Mouse (Mus musculus): ENCODE measurements around the gene Fry. TPM values are rescaled to one million over a fixed set of nuclear protein-coding genes. Genes with fewer than 3 reads are reported as not detected.

The Fry gene
- polyA plus RNA-seq, 1 experiment from 2014 or later: 51.4 TPM

DNA sequence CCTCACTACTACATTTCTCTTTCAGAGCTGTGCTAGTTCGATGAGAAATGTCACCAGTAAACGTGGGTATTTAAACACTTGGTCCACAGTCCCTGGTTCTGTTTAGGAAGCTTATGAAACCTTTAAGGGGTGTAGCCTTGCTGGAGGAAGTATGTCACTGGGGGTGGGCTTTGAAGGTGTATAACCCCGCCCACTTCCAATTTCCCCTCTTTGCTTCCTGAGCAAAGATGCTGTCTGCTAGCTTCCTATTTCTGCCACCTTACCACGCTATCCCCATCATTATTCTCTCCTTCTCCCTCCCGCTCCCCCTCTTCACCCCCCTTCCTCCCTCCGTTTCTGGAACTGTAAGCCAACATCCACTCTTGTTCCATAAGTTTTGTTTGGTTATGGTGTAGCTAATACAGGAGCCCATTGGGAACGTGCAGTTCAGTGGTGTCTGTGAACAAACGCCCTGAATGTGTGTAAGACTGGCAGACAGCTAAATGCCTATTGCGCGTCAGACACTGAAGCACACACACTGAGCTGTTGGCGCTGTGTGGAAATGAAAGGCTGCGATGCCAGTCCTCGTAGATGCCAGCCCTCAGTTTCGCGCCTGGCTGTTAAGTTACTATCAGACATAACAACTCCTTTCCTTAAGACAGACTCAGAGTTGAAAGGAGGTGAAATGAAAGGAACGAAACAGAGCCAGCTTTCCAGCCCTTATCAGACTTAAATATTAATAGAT is 37.8 kb downstream of the Fry start:
- H3K9ac ChIP-seq (replicated peaks): no peak overlapping the region
- no peaks in the 10 kb centered on the region for H3K27me3 ChIP-seq (replicated peaks)
- no peak overlapping the region for H3K27ac ChIP-seq (replicated peaks)
- H3K36me3 ChIP-seq: no peaks in the 10 kb centered on the region
- peaks cover 11% of the 10 kb centered on the region for H3K4me1 ChIP-seq
- H3K4me3 ChIP-seq (replicated peaks): no peak overlapping the region
- H3K9me3 ChIP-seq (replicated peaks): no peaks in the 10 kb centered on the region
- no peak for ATAC-seq (ENCODE audit: low FRiP score)
- WGBS: 84% methylated on average over 16 of the region's 16 CpGs
- no peak overlapping the region for H3K4me2 ChIP-seq

DNA sequence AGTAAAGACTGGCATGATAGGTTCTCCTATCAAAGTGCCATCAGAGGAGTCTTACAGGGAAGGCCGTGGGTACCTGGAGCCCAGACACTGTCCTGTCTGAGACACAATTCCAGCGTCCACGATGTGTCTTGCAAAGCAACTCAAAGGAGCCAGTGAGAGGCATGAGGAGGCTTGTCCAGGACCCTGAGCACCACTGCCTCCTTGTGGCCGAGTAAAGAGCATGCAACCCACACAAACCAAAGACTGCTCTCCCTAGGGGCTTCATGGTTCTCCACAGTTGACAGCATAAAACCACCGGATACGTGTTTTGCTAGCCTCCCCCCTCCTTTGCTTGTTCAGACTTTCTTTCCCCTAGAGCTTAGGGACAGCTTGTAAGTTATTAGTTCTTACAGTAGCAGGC is 39.2 kb downstream of the Fry start:
- 0 out of 2 replicates have a peak, but pooled peaks cover 4% of the 10 kb centered on the region for H3K4me1 ChIP-seq
- no peaks in the 10 kb centered on the region for H3K27me3 ChIP-seq (replicated peaks)
- no peak overlapping the region for H3K4me2 ChIP-seq
- 38% methylated on average over 6 of the region's 6 CpGs for WGBS
- H3K27ac ChIP-seq (replicated peaks): no peak overlapping the region
- H3K36me3 ChIP-seq: no peaks in the 10 kb centered on the region
- H3K9me3 ChIP-seq (replicated peaks): no peaks in the 10 kb centered on the region
- ATAC-seq (ENCODE audit: low FRiP score): no peak
- H3K4me3 ChIP-seq (replicated peaks): no peak overlapping the region
- H3K9ac ChIP-seq (replicated peaks): no peak overlapping the region

DNA sequence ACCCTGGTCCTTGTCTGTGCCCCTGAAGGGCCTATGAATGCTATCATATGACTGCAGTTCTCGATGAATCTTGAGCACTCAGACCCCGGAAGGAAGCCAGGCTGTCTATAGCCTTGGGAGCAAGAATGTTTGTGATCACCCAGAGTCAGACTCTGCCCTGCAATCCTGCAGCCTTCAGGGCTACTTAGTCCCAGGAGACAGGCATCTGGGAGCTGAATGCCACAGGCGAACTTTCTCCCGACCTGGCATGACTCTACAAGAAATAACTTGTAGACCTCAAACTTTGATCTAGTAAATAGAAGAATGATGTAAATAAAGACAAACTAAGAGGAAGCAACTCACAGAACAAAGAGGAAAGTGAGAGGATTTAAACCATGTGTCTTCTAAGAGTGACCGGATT is 40.7 kb downstream of the Fry start:
- Histone ChIP-seq H3K4me2 (no peak overlapping the region), H3K4me3 (replicated peaks) (no peak overlapping the region), H3K27ac (replicated peaks) (no peak overlapping the region), H3K9ac (replicated peaks) (no peak overlapping the region), H3K4me1 (0 out of 2 replicates have a peak, but pooled peaks cover 4% of the 10 kb centered on the region), H3K27me3 (replicated peaks) (no peaks in the 10 kb centered on the region), H3K36me3 (no peaks in the 10 kb centered on the region), H3K9me3 (replicated peaks) (no peaks in the 10 kb centered on the region)
- no peak for ATAC-seq (ENCODE audit: low FRiP score)
- WGBS: 60% methylated on average over 5 of the region's 5 CpGs

DNA sequence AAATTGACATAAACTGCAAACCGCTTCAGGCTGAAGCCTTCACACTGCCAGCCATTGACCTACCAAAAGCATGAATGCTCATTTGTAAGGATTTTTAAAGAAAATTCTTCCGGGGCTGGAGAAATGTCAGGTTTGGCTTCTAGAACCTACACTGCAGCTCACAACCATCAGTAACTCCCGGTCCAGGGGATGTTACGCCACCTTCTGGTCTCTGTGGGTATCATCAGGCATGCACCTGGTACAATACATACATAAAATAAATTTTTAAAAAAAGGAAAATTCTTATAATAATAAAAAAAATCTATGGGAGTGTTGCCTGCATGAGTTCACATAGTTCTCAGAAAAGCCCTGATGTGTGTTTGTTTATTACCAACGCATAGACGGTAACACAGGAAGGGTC is 42.7 kb downstream of the Fry start:
- no peak for ATAC-seq (ENCODE audit: low FRiP score)
- Histone ChIP-seq H3K4me3 (replicated peaks) (no peak overlapping the region), H3K36me3 (no peaks in the 10 kb centered on the region), H3K4me2 (no peak overlapping the region), H3K9me3 (replicated peaks) (no peaks in the 10 kb centered on the region), H3K9ac (replicated peaks) (no peak overlapping the region), H3K4me1 (0 out of 2 replicates have a peak, but pooled peaks cover 4% of the 10 kb centered on the region), H3K27me3 (replicated peaks) (no peaks in the 10 kb centered on the region), H3K27ac (replicated peaks) (no peak overlapping the region)
- WGBS: 87% methylated on average over 6 of the region's 6 CpGs

DNA sequence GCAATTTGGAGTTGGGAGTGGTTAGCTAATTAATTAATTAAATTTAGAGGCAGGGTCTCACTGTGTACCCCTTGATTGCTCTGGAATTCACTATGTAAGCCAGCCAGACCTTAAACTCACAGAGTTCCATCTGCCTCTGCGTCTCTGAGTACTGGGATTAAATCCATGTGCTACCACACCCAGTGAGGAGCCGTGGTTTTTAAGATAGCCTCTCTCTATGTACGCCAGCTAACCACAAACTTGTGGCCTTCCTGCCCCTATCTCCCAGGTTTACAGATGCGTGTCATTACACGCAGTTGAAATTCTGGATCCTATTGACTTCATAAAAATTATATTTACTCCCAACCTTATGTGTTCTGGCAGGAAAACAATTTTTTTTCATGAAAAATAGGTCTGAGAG is 43.5 kb downstream of the Fry start:
- H3K9me3 ChIP-seq (replicated peaks): no peaks in the 10 kb centered on the region
- H3K36me3 ChIP-seq: no peaks in the 10 kb centered on the region
- WGBS: 79% methylated on average over 5 of the region's 5 CpGs
- 0 out of 2 replicates have a peak, but pooled peaks cover 4% of the 10 kb centered on the region for H3K4me1 ChIP-seq
- ATAC-seq (ENCODE audit: low FRiP score): no peak
- H3K4me2 ChIP-seq: no peak overlapping the region
- H3K27me3 ChIP-seq (replicated peaks): no peaks in the 10 kb centered on the region
- no peak overlapping the region for H3K4me3 ChIP-seq (replicated peaks)
- H3K9ac ChIP-seq (replicated peaks): no peak overlapping the region
- H3K27ac ChIP-seq (replicated peaks): no peak overlapping the region

DNA sequence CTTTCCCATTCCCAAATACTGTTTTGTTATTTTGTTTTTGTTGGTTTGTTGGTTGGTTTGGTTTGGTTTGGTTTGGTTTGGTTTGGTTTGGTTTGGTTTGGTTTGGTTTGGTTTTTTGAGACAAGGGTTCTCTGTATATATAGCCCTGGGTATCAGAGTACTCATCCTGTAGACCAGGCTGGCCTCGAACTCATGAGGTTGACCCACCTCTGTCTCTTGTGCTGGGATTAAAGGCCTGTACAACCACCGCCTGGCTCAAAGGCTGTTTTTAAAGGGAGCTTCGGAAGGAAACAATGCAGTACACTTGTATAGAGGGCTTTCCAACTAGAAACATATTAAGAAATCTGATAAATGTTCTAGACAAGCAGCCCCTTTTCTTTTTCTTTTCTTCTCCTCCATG is 46.2 kb downstream of the Fry start:
- Histone ChIP-seq H3K9me3 (replicated peaks) (no peaks in the 10 kb centered on the region), H3K4me1 (0 out of 2 replicates have a peak, but pooled peaks cover 6% of the 10 kb centered on the region), H3K4me2 (no peak overlapping the region), H3K36me3 (no peaks in the 10 kb centered on the region), H3K27me3 (replicated peaks) (no peaks in the 10 kb centered on the region), H3K27ac (replicated peaks) (no peak overlapping the region), H3K9ac (replicated peaks) (no peak overlapping the region), H3K4me3 (replicated peaks) (no peak overlapping the region)
- 91% methylated on average over 3 of the region's 3 CpGs for WGBS
- no peak for ATAC-seq (ENCODE audit: low FRiP score)

DNA sequence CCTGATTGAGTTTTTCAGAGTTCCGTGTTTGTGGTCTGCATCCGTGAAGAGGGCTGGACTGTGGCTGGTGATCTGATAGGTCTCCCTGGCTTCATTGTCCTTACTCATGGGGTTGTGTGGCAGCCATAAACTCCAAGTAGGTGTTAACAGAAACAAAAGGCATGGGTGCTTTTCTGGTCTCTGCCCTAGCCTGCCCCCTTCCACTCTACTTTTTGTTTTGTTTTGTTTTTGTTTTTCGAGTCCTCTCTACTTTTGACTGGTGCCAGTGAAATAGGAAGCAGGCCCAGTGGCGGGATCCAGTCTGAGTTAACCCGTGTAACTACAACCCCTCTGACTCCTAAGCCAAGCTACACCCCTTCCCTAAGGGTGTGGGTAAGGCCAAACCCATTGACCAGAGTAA is 48.4 kb downstream of the Fry start:
- no peaks in the 10 kb centered on the region for H3K9me3 ChIP-seq (replicated peaks)
- ATAC-seq (ENCODE audit: low FRiP score): no peak
- no peaks in the 10 kb centered on the region for H3K36me3 ChIP-seq
- no peak overlapping the region for H3K4me3 ChIP-seq (replicated peaks)
- no peak overlapping the region for H3K4me2 ChIP-seq
- 78% methylated on average over 5 of the region's 5 CpGs for WGBS
- no peak overlapping the region for H3K9ac ChIP-seq (replicated peaks)
- H3K27me3 ChIP-seq (replicated peaks): no peaks in the 10 kb centered on the region
- 0 out of 2 replicates have a peak, but pooled peaks cover 4% of the 10 kb centered on the region for H3K4me1 ChIP-seq
- no peak overlapping the region for H3K27ac ChIP-seq (replicated peaks)

DNA sequence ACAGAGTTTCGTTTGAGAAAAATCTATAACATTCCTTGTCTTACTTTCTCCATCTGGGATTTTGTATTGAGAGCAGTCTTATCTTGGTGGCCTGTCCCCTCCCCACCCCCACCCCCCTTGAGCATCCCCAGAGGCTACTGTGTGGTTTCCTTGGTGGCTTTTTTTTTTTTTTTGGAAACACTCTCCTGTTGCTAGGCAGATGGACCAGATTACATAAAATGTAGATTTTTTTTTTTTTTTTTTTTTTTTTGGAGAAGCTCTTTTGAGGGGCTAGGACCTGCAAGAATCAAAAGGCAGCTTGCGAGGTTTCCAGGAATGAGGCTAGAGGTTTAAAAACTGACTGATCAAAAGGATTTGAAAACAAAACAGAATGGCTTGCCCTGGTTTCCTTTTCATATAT is 48.8 kb downstream of the Fry start:
- no peak overlapping the region for H3K27ac ChIP-seq (replicated peaks)
- ATAC-seq (ENCODE audit: low FRiP score): no peak

DNA sequence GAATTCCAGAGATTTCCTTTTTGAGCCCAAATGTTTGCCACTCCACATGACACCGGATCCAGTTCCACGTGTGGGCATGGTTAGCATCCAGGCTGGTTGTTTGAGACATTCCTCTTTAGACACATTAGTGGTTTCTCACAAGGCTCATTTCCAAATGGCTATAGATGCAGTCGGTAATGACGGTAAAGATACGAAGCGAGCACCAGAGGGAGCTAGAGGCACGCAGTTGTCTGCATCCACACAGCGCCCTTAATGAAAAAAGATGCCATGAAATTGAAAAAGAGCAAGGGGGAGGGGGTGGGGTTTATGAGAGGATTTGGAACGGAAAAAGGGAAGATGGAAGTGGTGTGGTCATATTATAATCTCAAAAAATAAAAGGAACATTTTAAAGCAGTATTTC is 50.3 kb downstream of the Fry start:
- no peak overlapping the region for H3K4me2 ChIP-seq

More for the DNA sequence above, 48.8 kb downstream of the Fry start:
- Histone ChIP-seq H3K27me3 (replicated peaks) (no peaks in the 10 kb centered on the region), H3K4me3 (replicated peaks) (no peak overlapping the region), H3K36me3 (no peaks in the 10 kb centered on the region), H3K9me3 (replicated peaks) (no peaks in the 10 kb centered on the region), H3K9ac (replicated peaks) (no peak overlapping the region), H3K4me2 (no peak overlapping the region), H3K4me1 (0 out of 2 replicates have a peak, but pooled peaks cover 4% of the 10 kb centered on the region)
- WGBS: 36% methylated on average over 2 of the region's 2 CpGs

DNA sequence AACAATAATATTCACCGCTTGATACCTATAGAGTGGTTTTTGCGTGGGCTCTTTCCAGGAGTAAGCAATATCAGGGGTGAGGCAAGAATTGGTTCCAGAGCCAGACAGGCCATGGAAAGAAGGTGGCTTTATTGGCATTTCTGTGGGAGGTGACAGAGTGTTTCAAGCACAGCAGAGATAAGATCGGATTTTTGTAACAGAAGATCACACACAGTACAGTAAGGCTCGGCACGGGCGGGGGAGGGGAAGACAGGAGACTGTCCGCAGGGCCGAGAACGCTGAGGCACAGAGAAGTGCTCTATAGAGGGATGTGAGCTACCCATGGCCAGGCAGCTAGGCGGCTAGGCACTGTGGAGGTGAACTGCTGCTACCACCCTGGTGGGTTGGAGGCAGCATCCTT is 53.1 kb downstream of the Fry start:
- H3K4me1 ChIP-seq: 0 out of 2 replicates have a peak, but pooled peaks cover 4% of the 10 kb centered on the region
- H3K27me3 ChIP-seq (replicated peaks): no peaks in the 10 kb centered on the region
- no peak overlapping the region for H3K4me3 ChIP-seq (replicated peaks)
- H3K36me3 ChIP-seq: no peaks in the 10 kb centered on the region
- no peak overlapping the region for H3K27ac ChIP-seq (replicated peaks)
- no peak for ATAC-seq (ENCODE audit: low FRiP score)
- WGBS: 75% methylated on average over 10 of the region's 10 CpGs
- no peaks in the 10 kb centered on the region for H3K9me3 ChIP-seq (replicated peaks)
- H3K9ac ChIP-seq (replicated peaks): no peak overlapping the region
- H3K4me2 ChIP-seq: no peak overlapping the region

More for the DNA sequence above, 50.3 kb downstream of the Fry start:
- Histone ChIP-seq H3K27me3 (replicated peaks) (no peaks in the 10 kb centered on the region), H3K9ac (replicated peaks) (no peak overlapping the region), H3K36me3 (no peaks in the 10 kb centered on the region), H3K4me1 (0 out of 2 replicates have a peak, but pooled peaks cover 4% of the 10 kb centered on the region), H3K4me3 (replicated peaks) (no peak overlapping the region), H3K9me3 (replicated peaks) (no peaks in the 10 kb centered on the region), H3K27ac (replicated peaks) (no peak overlapping the region; the same call in 1 of the 2 replicates)
- WGBS: 4% methylated on average over 9 of the region's 9 CpGs
- ATAC-seq (ENCODE audit: low FRiP score): peak; percentile 88

DNA sequence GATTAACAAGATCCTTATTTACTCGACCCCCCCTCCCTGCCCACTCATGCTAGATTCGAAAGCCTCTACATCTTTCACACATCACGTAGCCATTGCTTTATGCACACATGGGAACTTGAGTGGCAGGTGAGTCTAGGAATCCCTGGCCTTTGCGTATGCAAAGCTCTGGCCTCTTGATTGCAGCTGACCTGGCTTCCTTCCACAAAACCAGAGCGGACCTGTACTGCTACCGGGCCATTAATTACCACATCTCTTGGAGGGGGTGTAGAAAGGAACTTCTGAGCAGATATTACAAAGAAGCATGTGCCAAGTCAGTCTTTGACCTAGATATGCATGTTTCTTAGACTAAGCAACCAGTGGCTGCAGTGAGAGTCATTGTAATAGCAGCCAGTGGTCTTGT is 55.4 kb downstream of the Fry start:
- H3K9me3 ChIP-seq (replicated peaks): no peaks in the 10 kb centered on the region
- 93% methylated on average over 6 of the region's 6 CpGs for WGBS

DNA sequence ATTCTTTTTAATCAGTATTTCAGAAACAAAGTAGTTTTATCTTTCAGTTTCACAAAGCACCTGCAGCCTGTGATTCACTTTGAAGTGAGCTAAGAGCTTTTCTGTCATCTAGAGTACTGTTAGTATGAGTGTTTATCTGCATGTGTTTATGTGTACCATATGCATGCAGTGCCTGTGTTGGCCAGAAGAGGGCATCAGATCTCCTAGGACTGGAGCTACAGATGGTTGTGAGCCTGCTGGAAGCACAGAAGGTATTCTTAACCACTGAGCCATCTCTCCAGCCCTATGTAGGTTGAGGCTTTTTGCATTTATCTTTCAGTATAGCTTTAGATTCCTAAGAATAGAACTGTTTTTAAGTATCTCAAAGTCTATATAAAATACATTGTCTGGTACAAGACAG is 56.5 kb downstream of the Fry start:
- H3K4me1 ChIP-seq: no peaks in the 10 kb centered on the region
- ATAC-seq (ENCODE audit: low FRiP score): no peak
- H3K9me3 ChIP-seq (replicated peaks): no peaks in the 10 kb centered on the region
- H3K36me3 ChIP-seq: no peaks in the 10 kb centered on the region
- no peak overlapping the region for H3K9ac ChIP-seq (replicated peaks)
- H3K4me3 ChIP-seq (replicated peaks): no peak overlapping the region
- no peak overlapping the region for H3K27ac ChIP-seq (replicated peaks)
- no peaks in the 10 kb centered on the region for H3K27me3 ChIP-seq (replicated peaks)
- no peak overlapping the region for H3K4me2 ChIP-seq

More for the DNA sequence above, 55.4 kb downstream of the Fry start:
- no peak overlapping the region for H3K4me3 ChIP-seq (replicated peaks)
- H3K4me1 ChIP-seq: no peaks in the 10 kb centered on the region
- ATAC-seq (ENCODE audit: low FRiP score): no peak
- no peaks in the 10 kb centered on the region for H3K36me3 ChIP-seq
- H3K27ac ChIP-seq (replicated peaks): no peak overlapping the region
- H3K4me2 ChIP-seq: no peak overlapping the region
- H3K27me3 ChIP-seq (replicated peaks): no peaks in the 10 kb centered on the region
- H3K9ac ChIP-seq (replicated peaks): no peak overlapping the region

Measured in neural tube, embryonic 15.5 days (tissue).